Mouse (Mus musculus) kidney, embryonic 14.5 days (tissue): ENCODE measurements around the gene Ehd3. TPM values are rescaled to one million over a fixed set of nuclear protein-coding genes. Genes with fewer than 3 reads are reported as not detected.

Experiments used
- ATAC-seq: fragments of 200-750 bp; cut with Nextera tagmentation; 2 replicates; pipeline ENCODE4 v1.8.0; 2017; ENCODE audit warnings: moderate number of reproducible peaks, mild to moderate bottlenecking, moderate TSS enrichment, moderate library complexity; ENCODE audit not compliant: low FRiP score, low TSS enrichment
- H3K27ac ChIP-seq: fragments of 300-500 bp; sonication (generic); 2 replicates; pipeline ENCODE4 v1.5.1; 2014; ENCODE audit warnings: low read depth, mild to moderate bottlenecking, low read length, moderate library complexity, mixed read lengths
- H3K27me3 ChIP-seq: fragments of 300-500 bp; sonication (generic); 2 replicates; pipeline ENCODE4 v1.6.1; 2014; ENCODE audit warnings: mild to moderate bottlenecking, low read length; ENCODE audit not compliant: control insufficient read depth, insufficient read depth
- H3K36me3 ChIP-seq: fragments of 300-500 bp; sonication (generic); 2 replicates; pipeline ENCODE4 v1.6.1; 2014; ENCODE audit warnings: low read length, mixed read lengths; ENCODE audit not compliant: control insufficient read depth, insufficient read depth
- H3K4me1 ChIP-seq: fragments of 300-500 bp; sonication (generic); 2 replicates; pipeline ENCODE4 v1.6.1; 2014; ENCODE audit warnings: low read length, mixed read lengths; ENCODE audit not compliant: control insufficient read depth, insufficient read depth
- H3K4me2 ChIP-seq: fragments of 300-500 bp; sonication (generic); replicated peaks from 2 replicates; pipeline ENCODE4 v1.6.1; 2014; ENCODE audit warnings: low read depth, mild to moderate bottlenecking, low read length
- H3K4me3 ChIP-seq: fragments of 300-500 bp; sonication (generic); 2 replicates; pipeline ENCODE4 v1.5.1; 2014; ENCODE audit warnings: mild to moderate bottlenecking, low read length
- H3K9ac ChIP-seq: fragments of 300-500 bp; sonication (generic); 2 replicates; pipeline ENCODE4 v1.6.1; 2014; ENCODE audit warnings: low read depth, mild to moderate bottlenecking, low read length, moderate library complexity
- H3K9me3 ChIP-seq: fragments of 300-500 bp; sonication (generic); 2 replicates; pipeline ENCODE4 v1.6.1; 2016; ENCODE audit warnings: low read length; ENCODE audit not compliant: control insufficient read depth
- WGBS: fragments of 180-500 bp; shearing (Covaris S2); extraction: QIAGEN DNeasy Blood & Tissue Kit; methylation state at CpG from one replicate; pipeline ENCODE4 v1.1.7; 2014; 5-methylcytosine and 5-hydroxymethylcytosine counted together
- polyA plus RNA-seq: library from polyadenylated mRNA; unstranded; fragments of >200 nt; fragmentation: Nextera tagmentation; extraction: Ambion mirVana; gene quantifications from 2 replicates; pipeline ENCODE4 v1.2.1, GENCODE M21; 2014

Ehd3 gene
- polyA plus RNA-seq, 1 experiment from 2014 or later = 11.4 TPM

- Histone ChIP-seq H3K4me3 (no peak overlapping the region), H3K27ac (no peak overlapping the region), H3K36me3 (no peaks in the 10 kb centered on the region), H3K9ac (no peak overlapping the region), H3K4me2 (no peak overlapping the region), H3K27me3 (no peaks in the 10 kb centered on the region), H3K9me3 (no peaks in the 10 kb centered on the region), H3K4me1 (peaks cover 3% of the 10 kb centered on the region; the same call in 1 of the 2 replicates)
- ATAC-seq = no peak
- WGBS = 77% methylated on average over 5 of the region's 5 CpGs
Observed at GRCm38 (mm10) chr17:73807211-73807610, 3.3 kb downstream of the Ehd3 start.

GRCm38 (mm10) chr17:73808431-73808830 is 4.5 kb downstream of the Ehd3 start:
- Histone ChIP-seq H3K4me1 (peaks cover 3% of the 10 kb centered on the region; the same call in 1 of the 2 replicates), H3K4me2 (no peak overlapping the region)

GRCm38 (mm10) chr17:73810801-73811200 is 6.9 kb downstream of the Ehd3 start:
- no peaks in the 10 kb centered on the region for H3K36me3 ChIP-seq
- H3K9me3 ChIP-seq = no peaks in the 10 kb centered on the region
- H3K27me3 ChIP-seq = no peaks in the 10 kb centered on the region
- H3K9ac ChIP-seq = no peak overlapping the region
- no peaks in the 10 kb centered on the region for H3K4me1 ChIP-seq
- no peak overlapping the region for H3K27ac ChIP-seq
- WGBS = 81% methylated on average over 1 of the region's 1 CpGs
- H3K4me3 ChIP-seq = no peak overlapping the region
- ATAC-seq = no peak
- no peak overlapping the region for H3K4me2 ChIP-seq

More at GRCm38 (mm10) chr17:73808431-73808830, 4.5 kb downstream of the Ehd3 start:
- ATAC-seq = peak; percentile 47; the same call in 1 of the 2 replicates
- H3K9me3 ChIP-seq = no peaks in the 10 kb centered on the region
- H3K27me3 ChIP-seq = no peaks in the 10 kb centered on the region
- no peak overlapping the region for H3K27ac ChIP-seq
- no peak overlapping the region for H3K9ac ChIP-seq
- 59% methylated on average over 6 of the region's 6 CpGs for WGBS
- no peaks in the 10 kb centered on the region for H3K36me3 ChIP-seq
- H3K4me3 ChIP-seq = no peak overlapping the region

- no peaks in the 10 kb centered on the region for H3K27me3 ChIP-seq
- no peaks in the 10 kb centered on the region for H3K36me3 ChIP-seq
- H3K9ac ChIP-seq = no peak overlapping the region
- H3K4me2 ChIP-seq = no peak overlapping the region
- H3K4me1 ChIP-seq = no peaks in the 10 kb centered on the region
- H3K4me3 ChIP-seq = no peak overlapping the region
- H3K27ac ChIP-seq = no peak overlapping the region
- H3K9me3 ChIP-seq = no peaks in the 10 kb centered on the region
- 69% methylated on average over 5 of the region's 5 CpGs for WGBS
- ATAC-seq = no peak
Observed at GRCm38 (mm10) chr17:73811566-73811965, 7.6 kb downstream of the Ehd3 start.

GRCm38 (mm10) chr17:73813031-73813660 is 9.2 kb downstream of the Ehd3 start:
- Histone ChIP-seq H3K27ac (no peak overlapping the region), H3K36me3 (no peaks in the 10 kb centered on the region), H3K4me2 (no peak overlapping the region), H3K4me1 (no peaks in the 10 kb centered on the region), H3K27me3 (no peaks in the 10 kb centered on the region), H3K4me3 (no peak overlapping the region), H3K9me3 (no peaks in the 10 kb centered on the region), H3K9ac (no peak overlapping the region)
- WGBS = 69% methylated on average over 8 of the region's 8 CpGs
- no peak for ATAC-seq

- no peaks in the 10 kb centered on the region for H3K9me3 ChIP-seq
- WGBS = 89% methylated on average over 6 of the region's 6 CpGs
- no peak overlapping the region for H3K9ac ChIP-seq
- H3K4me1 ChIP-seq = no peaks in the 10 kb centered on the region
- H3K4me3 ChIP-seq = no peak overlapping the region
- no peak overlapping the region for H3K4me2 ChIP-seq
- no peaks in the 10 kb centered on the region for H3K36me3 ChIP-seq
- H3K27ac ChIP-seq = no peak overlapping the region
- no peaks in the 10 kb centered on the region for H3K27me3 ChIP-seq
- no peak for ATAC-seq
Observed at GRCm38 (mm10) chr17:73814500-73815190, 10.7 kb downstream of the Ehd3 start.

GRCm38 (mm10) chr17:73817697-73818380 is 13.9 kb downstream of the Ehd3 start:
- Histone ChIP-seq H3K27ac (no peak overlapping the region), H3K4me1 (no peaks in the 10 kb centered on the region), H3K9me3 (no peaks in the 10 kb centered on the region), H3K36me3 (no peaks in the 10 kb centered on the region), H3K9ac (no peak overlapping the region), H3K4me2 (no peak overlapping the region), H3K4me3 (no peak overlapping the region), H3K27me3 (no peaks in the 10 kb centered on the region)
- WGBS = 91% methylated on average over 9 of the region's 9 CpGs
- ATAC-seq = no peak

GRCm38 (mm10) chr17:73818936-73819335 is 15.0 kb downstream of the Ehd3 start:
- Histone ChIP-seq H3K4me1 (no peaks in the 10 kb centered on the region), H3K9me3 (no peaks in the 10 kb centered on the region), H3K4me3 (no peak overlapping the region), H3K27ac (no peak overlapping the region), H3K9ac (no peak overlapping the region), H3K36me3 (no peaks in the 10 kb centered on the region), H3K4me2 (no peak overlapping the region), H3K27me3 (no peaks in the 10 kb centered on the region)
- WGBS = 78% methylated on average over 4 of the region's 4 CpGs
- ATAC-seq = no peak

- no peak overlapping the region for H3K4me3 ChIP-seq
- no peaks in the 10 kb centered on the region for H3K9me3 ChIP-seq
- WGBS = 67% methylated on average over 4 of the region's 4 CpGs
- no peak for ATAC-seq
- no peak overlapping the region for H3K4me2 ChIP-seq
- no peaks in the 10 kb centered on the region for H3K27me3 ChIP-seq
- no peak overlapping the region for H3K9ac ChIP-seq
- no peaks in the 10 kb centered on the region for H3K4me1 ChIP-seq
- no peaks in the 10 kb centered on the region for H3K36me3 ChIP-seq
- no peak overlapping the region for H3K27ac ChIP-seq
Observed at GRCm38 (mm10) chr17:73820726-73821125, 16.8 kb downstream of the Ehd3 start.
